Mouse (Mus musculus) hematopoietic stem cell, adult 5-6 weeks (primary cell): Measurements from ENCODE around the gene Sh2b2. TPM values are rescaled to one million over a fixed set of nuclear protein-coding genes. Genes with fewer than 3 reads are reported as not detected.

Experiments
- ATAC-seq, 2 experiments: fragments of 125-278 bp in 1 of 2; replicated peaks in 1 of 2; 2 replicates each; pipeline ENCODE4 v1.8.0; 2016 to 2017; ENCODE audit warnings: inconsistent platforms in 2 of 2, mild to moderate bottlenecking in 2 of 2, moderate number of reproducible peaks in 2 of 2, low read depth in 1 of 2, moderate TSS enrichment in 1 of 2; ENCODE audit not compliant: low FRiP score in 2 of 2, poor library complexity in 2 of 2, severe bottlenecking in 2 of 2, insufficient read depth in 1 of 2, low TSS enrichment in 1 of 2
- total RNA-seq: library from RNA; stranded (forward); fragments of 172-1452, 232-1000 nt; gene quantifications from 2 replicates; pipeline ENCODE4 v1.2.3, GENCODE M21; 2017

Gene Sh2b2
- total RNA-seq, 1 experiment from 2014 or later, result 3.6 TPM

DNA sequence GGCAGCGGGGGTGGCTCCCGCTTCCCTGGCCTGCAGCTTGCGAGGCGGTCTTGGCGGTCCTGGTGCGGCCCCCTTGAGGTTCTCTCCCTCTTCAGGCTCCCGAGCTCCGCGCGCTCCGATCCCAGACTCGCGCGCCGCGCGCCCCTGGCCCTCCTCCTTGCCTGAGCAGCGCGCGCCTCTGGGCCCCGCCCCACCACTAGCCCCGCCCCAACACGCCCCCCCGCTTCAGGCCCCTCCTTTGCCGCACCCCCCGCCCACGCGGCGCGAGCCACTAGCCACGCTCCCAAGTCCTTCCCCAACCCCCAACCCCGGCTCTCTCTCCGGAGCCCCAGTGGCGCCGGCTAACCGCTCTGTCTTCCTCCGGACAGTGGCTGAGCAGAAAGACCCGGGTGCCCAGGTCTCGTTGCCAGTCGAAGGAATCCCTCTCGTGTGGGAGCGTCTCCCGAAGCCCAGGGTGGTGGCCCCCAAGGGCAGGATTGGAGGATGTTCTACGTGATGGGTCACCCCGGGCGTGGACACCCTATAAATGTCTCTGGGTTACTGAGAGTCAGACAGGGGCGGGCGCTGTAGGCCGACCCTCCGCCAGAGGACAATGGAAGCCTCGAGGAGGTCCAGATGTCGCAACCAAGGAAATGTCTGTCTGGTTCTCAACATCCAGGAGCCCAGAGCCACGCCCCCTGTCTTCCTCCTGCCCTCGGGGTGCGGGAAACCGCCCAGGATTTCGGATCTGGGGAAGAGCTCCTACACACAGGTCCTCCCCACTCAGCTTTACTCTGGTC is 1.4 kb downstream of the Sh2b2 start:
- ATAC-seq, result peak; percentile 8 to 48; a peak in 3 of 4 replicates

DNA sequence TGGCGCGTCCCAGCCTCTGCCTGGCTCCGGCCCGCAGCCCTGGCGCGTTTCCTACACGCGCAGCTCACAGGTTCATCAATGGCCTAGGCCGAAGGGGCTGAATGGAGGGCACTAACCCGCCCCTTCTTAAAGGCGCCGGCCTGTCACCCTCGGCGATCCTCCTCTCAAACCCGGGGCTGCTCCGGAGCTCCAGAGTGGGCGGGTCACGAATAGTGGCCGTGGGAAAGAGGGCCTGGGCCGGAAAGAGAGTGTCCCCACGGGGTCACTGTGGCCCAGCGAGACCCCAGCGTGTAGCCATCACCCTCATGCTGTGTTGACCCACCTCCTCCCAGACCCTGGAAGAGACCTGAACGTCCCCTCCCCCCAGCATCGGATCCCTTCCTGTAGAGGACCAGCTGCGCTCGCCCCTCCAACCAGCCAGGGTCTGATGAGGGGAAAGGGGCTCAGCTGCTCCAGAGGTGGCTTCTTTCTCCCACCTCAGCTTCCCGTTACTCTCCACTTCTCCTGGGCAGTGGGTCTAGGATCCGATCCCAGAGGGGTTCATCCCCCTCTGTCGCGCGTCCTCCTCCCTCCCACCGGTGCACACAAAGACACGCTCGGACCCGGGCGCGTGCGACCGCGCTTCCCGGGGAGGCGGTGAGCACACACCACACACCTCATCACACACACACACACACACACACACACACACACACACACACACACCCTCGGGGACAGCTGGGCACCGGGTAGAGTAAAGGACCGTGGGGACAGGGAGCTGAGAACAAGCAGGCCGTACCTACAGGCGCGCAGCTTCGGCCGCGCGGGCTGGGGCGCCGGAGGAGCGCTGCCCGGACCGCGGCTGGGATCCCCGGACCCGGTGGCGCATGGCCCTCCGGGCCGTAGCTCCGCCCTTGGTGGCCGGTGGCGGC is 2.2 kb downstream of the Sh2b2 start:
- peak in 1 of 2 experiments; percentile 5; a peak in 1 of 4 replicates for ATAC-seq

DNA sequence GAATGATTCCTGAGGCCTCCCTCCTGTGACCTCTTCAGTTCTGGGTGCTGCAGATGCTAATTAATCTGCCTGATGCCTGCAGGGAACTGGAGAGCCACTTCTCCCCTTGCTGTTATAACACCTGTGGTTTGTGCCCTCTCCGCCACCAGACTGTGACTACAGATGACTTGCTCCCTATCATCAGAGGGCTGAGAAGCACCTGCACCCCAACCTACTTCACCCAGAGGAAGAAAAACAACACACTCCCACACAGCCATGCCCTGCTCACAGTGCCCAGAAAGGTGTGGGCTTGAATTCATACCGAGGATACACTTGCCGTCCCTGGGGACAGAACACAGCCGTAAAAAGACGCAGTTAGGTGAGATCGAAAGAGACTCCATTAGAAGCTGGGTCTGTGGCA is 5.2 kb downstream of the Sh2b2 start:
- ATAC-seq, result no peak

DNA sequence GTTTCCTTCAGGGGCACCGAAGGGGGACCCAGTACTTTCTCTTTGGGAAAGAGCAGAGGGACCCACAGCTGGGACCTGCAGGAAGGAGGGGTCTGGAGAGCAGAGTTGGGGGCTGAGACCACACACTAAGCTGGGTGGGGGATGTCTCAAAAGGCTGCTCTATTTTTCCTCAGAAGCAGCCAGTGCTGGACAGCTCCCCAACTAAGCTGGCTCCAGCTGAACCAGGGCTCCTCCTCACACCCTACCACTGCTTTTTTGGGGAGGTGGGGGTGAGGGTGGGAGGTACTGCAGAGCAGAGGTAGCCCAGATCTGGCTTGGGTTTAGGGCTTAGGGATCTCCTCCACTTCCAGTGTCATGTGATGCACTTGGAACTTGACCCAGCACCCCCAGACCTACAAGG is 6.0 kb downstream of the Sh2b2 start:
- ATAC-seq, result no peak

DNA sequence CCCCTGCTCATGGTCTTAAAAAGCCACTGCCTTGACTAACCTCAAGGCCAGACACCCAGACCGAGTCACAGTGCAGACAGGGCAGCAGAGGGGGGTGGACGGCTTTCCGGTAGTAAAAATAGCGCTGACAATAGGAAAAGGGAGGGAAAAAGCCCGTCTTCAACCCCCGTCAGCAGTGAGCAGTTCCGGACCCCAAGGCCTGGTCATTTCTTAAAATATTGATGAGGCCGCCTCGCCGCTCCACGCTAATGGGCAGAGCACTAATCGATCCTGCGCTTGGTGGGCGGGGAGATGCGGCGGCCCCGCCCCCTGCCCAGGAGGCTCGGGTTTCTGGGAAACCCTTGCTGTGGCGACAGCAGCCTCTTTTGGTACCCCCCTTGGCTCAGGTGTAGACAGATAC is 8.7 kb downstream of the Sh2b2 start:
- peak in 1 of 2 experiments; percentile 18; a peak in 1 of 4 replicates for ATAC-seq

DNA sequence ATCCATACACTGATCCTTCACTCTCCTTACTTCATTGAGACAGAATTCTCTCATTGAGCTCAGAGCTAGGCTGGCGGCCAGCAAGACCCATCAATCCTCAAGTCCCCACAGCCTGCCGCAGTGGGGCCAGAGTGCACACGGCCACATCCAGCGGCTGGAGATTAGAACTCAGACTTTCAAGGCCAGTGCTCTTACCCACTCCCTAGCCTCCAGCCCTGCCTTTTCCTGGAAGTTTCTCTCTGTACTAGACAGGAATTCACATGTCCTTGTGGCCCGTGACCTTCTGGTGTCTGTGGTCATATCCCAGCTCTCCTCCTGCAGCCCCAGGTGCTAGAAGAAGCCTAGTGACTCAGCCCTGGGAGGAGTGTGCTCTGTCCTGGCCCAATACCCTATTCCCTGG is 9.7 kb downstream of the Sh2b2 start:
- ATAC-seq, result no peak

DNA sequence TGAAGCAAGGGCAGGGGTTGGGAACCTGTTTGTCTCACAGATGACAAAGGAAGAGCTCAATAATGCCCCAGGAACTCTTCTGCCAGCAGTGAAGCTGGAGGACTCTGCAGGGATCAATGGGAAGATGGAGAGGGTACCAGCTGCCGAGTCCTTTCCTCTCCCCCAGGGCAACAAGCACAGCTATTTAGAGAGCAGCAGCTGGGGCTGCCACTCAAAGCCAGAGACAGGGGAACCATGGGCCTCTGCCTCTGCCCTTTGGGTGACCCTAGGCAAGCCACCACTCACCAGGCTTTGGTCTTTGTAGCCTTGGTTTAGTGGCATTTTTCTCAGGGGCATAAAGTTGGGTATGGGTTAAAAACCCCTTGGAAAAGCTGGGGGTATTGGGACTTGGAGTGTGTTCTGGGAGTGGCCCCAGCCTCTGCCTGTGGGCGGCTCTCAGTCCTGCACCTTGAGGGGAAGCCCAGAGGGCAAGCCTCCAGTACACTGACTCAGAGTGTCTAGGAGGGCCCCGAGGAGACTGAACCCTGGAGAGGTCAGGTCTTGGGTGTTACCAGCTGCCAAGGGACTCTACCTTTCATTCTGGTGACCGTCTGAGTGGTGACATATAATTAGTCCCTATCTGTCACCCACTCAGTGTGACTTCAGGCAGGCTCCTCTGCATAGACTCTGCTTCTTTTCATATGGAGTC is 15.9 kb downstream of the Sh2b2 start:
- no peak for ATAC-seq

DNA sequence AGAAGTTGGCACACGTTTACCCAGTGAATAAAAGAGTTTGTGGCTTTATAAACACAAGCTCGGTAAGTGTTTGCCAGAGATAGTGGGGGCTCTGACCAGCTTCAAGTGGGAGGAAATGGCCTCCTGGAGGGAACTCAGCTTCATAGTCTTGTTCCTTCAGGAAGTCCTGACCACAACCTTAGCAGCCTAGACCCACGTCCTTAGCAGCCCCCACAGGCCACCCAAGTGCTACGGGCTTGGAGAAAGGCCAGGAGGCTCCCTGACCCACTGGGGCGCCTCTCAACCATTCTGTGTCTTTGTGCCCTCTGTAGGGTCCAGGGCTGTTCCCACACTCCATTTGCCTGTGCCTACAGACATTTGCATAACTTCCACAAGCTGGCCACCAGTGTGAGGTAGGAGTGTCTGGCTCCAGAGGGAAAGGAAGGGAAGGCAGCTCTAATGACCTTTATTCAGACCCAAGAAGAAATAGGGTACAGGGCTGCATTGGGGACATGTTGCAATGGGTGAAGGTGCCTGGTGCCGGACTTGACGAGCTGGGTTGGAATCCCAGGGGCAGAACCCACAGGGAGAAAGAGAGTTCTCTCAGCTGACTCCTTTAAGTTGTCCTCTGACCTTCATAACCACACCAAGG is 20.0 kb downstream of the Sh2b2 start:
- peak; percentile 50 to 57 for ATAC-seq

DNA sequence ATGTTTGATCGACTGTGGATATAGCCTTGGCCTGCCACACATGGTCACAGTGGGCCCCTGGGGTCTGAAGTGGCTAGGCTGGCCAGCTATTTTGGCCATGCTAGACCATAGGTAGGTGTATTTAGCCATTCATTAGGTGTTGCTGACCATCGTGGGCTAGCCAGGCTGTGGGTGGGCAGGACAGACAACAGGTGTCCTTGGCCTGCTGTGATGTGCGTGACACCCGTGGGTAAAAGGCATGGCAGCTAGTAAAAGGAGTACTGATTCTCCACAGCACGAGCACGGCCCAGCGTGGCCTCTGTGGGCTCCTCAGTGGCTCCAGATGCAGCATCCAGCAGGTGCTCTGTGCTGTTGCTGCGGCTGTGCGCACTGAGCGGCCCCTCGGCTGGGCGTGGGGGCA is 27.8 kb downstream of the Sh2b2 start:
- ATAC-seq, result no peak

DNA sequence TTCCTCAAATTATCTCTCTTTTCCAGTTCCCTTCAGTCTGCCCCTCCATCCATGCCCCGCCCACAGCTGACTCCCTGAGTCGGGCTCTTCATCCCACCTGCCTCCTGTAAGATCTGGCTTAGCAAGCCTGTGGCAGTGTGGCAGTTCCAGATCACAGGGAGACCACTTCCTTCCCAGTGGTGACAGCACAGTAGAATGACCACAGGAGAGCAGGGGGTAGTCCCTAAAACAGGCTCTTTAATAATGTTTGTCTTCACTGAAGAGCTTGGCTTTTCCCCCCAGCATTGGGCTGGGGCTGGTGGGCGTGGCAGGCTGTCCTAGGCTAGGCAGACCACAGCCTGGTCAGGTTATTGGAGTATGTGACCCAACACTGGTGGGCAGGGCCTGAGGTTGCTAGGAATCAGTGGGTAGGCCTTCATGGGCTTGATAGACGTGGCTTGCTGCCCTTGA is 28.4 kb downstream of the Sh2b2 start:
- ATAC-seq, result peak; percentile 46 to 56

DNA sequence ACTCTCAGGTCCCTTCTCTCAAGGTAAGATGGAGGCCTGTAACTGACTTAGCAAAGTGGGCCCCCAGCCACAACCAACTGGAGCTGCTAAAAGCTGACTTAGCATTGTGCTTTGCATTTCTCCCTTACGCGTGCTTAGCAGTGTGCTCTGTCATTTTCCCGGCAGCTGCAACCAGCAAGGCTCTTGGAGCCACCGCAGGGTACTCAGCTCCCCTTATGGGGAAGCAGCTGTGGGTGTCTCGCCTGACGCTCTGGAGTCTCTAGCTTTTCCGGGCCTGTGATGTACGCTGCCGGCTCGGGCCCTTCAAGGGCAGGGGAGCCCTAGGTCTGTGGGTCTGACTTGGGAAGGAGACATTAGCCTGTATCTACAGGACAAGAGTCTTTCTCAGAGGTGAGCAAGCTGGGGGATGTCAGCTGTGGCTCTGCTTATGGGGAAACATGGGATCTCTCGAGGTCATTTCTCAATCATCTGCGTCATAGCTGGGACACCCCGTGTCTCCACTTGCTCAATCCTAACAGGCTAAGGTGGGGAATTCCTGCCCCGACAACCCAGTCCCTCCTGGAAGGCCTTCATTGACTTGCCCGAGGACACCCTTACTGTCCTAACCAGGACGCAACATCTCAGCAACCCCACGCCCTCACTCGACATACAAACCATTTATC is 29.2 kb downstream of the Sh2b2 start:
- ATAC-seq, result peak; percentile 28 to 58

DNA sequence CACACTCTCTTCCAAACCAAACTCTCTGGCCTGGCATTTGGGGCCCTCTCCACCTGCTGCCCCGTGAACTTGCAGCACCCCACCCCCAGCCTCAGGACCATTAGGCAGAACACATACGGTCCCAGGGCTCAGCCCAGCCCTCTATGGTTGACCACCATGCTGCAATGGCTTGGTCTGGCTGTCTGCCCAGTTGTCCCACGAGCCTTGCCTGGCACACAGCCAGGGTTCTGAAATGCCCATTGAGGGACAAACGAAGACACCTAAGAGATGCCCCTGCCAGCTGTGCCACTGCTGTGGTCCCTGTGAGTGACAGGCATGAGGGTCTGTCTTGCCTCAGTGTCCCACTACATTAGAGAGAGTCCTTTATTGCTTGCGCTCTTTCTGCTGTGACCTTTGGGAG is 30.4 kb downstream of the Sh2b2 start:
- no peak for ATAC-seq

DNA sequence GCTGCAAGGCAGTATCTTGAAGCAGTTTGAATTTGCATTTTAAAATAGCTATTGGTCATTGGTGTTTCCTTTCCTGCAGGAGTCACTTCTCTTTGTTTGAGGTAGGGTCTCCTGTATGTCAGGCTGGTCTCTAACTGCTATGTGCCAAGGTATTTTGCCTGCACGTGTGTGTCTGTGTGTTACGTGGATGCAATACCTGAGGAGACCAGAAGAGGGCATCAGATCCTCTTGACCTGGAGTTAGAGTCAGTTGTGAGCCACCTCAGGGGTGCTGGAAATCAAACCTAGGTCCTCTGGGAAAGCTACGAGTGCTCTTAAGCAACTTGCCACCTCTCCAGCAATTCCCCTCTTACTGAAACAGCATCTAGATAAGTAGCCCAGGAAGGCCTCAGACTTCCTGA is 31.1 kb downstream of the Sh2b2 start:
- no peak for ATAC-seq

DNA sequence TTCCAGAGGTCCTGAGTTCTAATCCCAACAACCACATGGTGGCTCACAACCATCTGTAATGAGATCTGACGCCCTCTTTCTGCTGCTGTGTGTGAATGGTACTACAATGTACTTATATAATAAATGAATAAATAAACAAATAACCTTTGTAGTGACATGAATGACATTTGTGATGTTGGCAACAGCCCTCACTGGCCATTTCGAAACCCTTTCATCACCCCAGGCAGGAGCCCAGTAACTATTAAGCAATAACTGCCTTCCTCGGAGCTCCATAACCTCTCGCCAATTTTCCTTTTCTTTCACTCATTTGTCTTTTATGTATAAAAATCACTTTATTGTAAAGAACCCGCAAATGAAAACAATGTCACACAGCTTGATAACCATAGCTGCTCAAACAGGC is 32.6 kb downstream of the Sh2b2 start:
- ATAC-seq, result no peak

DNA sequence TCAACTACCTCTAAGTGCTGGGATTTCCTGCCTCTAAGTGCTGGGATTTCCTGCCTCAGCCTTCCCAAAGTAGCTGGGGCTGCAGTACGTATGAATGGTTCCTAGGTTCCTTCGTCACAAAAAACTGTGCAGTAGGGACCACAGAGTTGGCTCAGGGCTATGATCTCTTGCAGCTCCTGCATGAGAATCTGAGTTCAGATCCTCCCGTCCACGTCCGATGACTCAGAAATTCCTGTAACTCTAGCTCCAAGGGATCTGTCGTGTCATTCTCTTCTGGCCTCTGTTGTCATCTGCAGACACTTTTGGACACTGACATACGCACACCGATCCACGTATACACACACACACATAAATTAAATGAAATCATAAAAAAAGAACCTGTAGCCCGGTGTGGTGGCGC is 33.6 kb downstream of the Sh2b2 start:
- no peak for ATAC-seq

DNA sequence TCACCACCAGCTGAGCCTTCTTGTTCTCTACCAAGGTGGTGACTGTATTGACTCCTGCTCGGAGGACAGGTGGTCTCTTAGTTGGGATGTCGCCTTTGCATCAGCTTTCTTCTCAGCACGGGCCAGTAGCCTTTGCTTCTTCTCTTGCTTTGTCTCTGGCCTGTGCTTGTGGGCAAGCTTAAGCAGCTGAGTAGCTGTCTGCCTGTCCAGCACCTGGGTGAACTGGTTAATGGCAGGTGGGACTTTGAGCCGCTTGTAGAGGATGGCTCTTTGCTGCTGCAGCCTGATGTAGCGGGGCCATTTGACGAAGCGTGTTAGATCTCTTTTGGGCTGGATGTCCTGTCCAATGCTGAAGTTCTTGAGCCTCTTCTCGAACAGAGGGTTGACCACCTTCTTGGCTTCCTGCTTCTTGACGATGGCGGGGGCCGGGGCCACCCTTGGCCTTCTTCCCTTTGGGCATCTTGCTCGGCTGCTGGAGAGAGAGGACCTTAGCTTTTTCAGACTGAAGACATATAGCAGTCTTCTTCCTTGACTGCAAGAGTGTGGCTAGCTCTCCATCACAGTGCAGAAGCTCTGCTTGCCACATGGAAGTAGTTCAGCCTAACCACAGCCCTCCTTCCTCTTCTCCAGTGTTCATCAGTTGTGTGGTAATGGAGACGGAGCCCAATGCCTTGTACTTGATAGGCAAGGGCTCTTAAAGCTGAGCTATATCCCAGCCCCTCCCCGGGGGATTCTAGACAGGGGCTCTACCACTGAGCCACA is 34.8 kb downstream of the Sh2b2 start:
- ATAC-seq, result peak; percentile 81 to 94
